Mouse (Mus musculus): ENCODE data around the gene Jph4. TPM values are rescaled to one million over a fixed set of nuclear protein-coding genes. Genes with fewer than 3 reads are reported as not detected.

Gene Jph4
- polyA plus RNA-seq, 1 experiment from 2014 or later = 0.18 TPM

DNA sequence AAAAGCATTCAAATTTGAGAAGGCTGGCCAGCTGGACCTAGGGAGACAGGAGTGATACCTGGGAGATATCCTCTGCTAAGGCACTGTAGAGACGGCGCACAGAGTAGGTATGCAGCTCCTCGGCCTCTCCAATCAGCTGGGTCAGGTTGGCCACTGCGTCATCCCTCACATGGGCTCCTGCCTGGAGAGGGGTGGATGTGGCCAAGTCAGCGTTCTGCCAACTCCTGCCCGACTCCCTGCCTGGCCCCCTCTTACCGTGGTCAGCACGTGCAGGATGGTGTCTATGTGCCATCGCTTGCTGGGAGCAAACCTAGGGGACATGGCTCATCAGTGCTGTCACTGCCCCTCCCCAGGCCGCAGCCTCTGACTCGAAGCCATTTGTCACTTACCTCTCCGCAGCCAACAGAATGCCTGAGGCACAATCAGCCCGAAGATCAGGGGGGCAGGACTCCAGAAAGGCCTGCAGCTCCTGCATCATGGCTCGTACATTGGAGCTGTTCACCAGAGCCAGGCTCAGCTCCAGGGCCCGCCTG is 14.4 kb downstream of the Jph4 start:
- Histone ChIP-seq H3K36me3 (ENCODE audit: control insufficient read depth, insufficient read depth, low read length) (peaks cover 34% of the 10 kb centered on the region), H3K9me3 (ENCODE audit: control insufficient read depth, low read length) (no peaks in the 10 kb centered on the region), H3K27me3 (ENCODE audit: control insufficient read depth, insufficient read depth, low read length) (no peaks in the 10 kb centered on the region; the same call in 1 of the 2 replicates), H3K4me2 (ENCODE audit: low read length) (no peak overlapping the region), H3K4me1 (ENCODE audit: control insufficient read depth in 2 of 2, insufficient read depth in 2 of 2, low read length in 2 of 2) (peaks cover 9 to 11% of the 10 kb centered on the region in 2 experiments), H3K9ac (ENCODE audit: low read length) (no peak overlapping the region), H3K27ac (replicated peaks in 1 of 2; ENCODE audit: control insufficient read depth in 1 of 2, insufficient read depth in 1 of 2, low read depth in 2 of 2, low read length in 2 of 2) (no peak overlapping the region), H3K4me3 (ENCODE audit: control insufficient read depth in 1 of 2, insufficient read depth in 1 of 2, low read depth in 1 of 2, low read length in 2 of 2) (no peak overlapping the region)
- ATAC-seq (ENCODE audit: insufficient number of reproducible peaks, insufficient read depth, low FRiP score, low read depth) = no peak
- WGBS = 80% methylated on average over 15 of the region's 15 CpGs

GRCm38 (mm10) chr14:55101592-55101991 is 15.1 kb downstream of the Jph4 start:
- Histone ChIP-seq H3K27ac (replicated peaks in 1 of 2; ENCODE audit: control insufficient read depth in 1 of 2, insufficient read depth in 1 of 2, low read depth in 2 of 2, low read length in 2 of 2) (no peak overlapping the region), H3K4me2 (ENCODE audit: low read length) (no peak overlapping the region), H3K27me3 (ENCODE audit: control insufficient read depth, insufficient read depth, low read length) (no peaks in the 10 kb centered on the region), H3K9ac (ENCODE audit: low read length) (no peak overlapping the region), H3K4me1 (ENCODE audit: control insufficient read depth in 2 of 2, insufficient read depth in 2 of 2, low read length in 2 of 2) (peaks cover 10 to 13% of the 10 kb centered on the region in 2 experiments), H3K36me3 (ENCODE audit: control insufficient read depth, insufficient read depth, low read length) (peaks cover 34% of the 10 kb centered on the region), H3K4me3 (ENCODE audit: control insufficient read depth in 1 of 2, insufficient read depth in 1 of 2, low read depth in 1 of 2, low read length in 2 of 2) (no peak overlapping the region), H3K9me3 (ENCODE audit: control insufficient read depth, low read length) (no peaks in the 10 kb centered on the region)
- 52% methylated on average over 4 of the region's 4 CpGs for WGBS
- no peak for ATAC-seq (ENCODE audit: insufficient number of reproducible peaks, insufficient read depth, low FRiP score, low read depth)

DNA sequence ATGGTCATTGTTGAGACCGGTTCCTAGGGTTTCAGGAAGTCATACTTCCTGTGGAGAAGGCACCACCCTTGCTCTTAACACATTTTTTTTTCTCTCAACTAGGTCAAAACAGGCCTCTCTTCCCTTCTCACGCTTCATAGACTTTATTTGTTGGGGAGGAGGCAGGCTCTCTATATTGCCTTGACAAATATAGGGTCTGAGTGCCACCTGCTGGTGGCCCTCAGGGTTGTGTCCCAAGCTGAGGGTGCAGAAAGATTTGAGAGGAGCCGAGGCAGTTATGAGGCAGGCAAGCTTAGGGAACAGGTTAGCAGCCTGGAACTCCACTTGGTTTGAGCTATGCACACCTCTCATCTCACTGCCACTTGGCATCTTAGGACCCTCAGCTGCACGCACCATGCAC is 18.7 kb downstream of the Jph4 start:
- no peak for ATAC-seq (ENCODE audit: insufficient number of reproducible peaks, insufficient read depth, low FRiP score, low read depth)
- H3K4me2 ChIP-seq (ENCODE audit: low read length) = no peak overlapping the region
- no peaks in the 10 kb centered on the region for H3K27me3 ChIP-seq (ENCODE audit: control insufficient read depth, insufficient read depth, low read length)
- peaks cover 11 to 18% of the 10 kb centered on the region in 2 experiments for H3K4me1 ChIP-seq (ENCODE audit: control insufficient read depth in 2 of 2, insufficient read depth in 2 of 2, low read length in 2 of 2)
- H3K27ac ChIP-seq (replicated peaks in 1 of 2; ENCODE audit: control insufficient read depth in 1 of 2, insufficient read depth in 1 of 2, low read depth in 2 of 2, low read length in 2 of 2) = peak overlapping the region in 1 of 2 experiments; percentile 67; a peak in 2 of 4 replicates
- H3K9me3 ChIP-seq (ENCODE audit: control insufficient read depth, low read length) = no peaks in the 10 kb centered on the region
- WGBS = 60% methylated on average over 4 of the region's 4 CpGs
- peaks cover 34% of the 10 kb centered on the region for H3K36me3 ChIP-seq (ENCODE audit: control insufficient read depth, insufficient read depth, low read length)
- H3K4me3 ChIP-seq (ENCODE audit: control insufficient read depth in 1 of 2, insufficient read depth in 1 of 2, low read depth in 1 of 2, low read length in 2 of 2) = no peak overlapping the region
- no peak overlapping the region for H3K9ac ChIP-seq (ENCODE audit: low read length)

- Histone ChIP-seq H3K27ac (replicated peaks in 1 of 2; ENCODE audit: control insufficient read depth in 1 of 2, insufficient read depth in 1 of 2, low read depth in 2 of 2, low read length in 2 of 2) (peak overlapping the region; percentile 67), H3K9me3 (ENCODE audit: control insufficient read depth, low read length) (no peaks in the 10 kb centered on the region), H3K4me3 (ENCODE audit: control insufficient read depth in 1 of 2, insufficient read depth in 1 of 2, low read depth in 1 of 2, low read length in 2 of 2) (no peak overlapping the region), H3K4me2 (ENCODE audit: low read length) (peak overlapping the region; percentile 4; the same call in 1 of the 2 replicates), H3K36me3 (ENCODE audit: control insufficient read depth, insufficient read depth, low read length) (peaks cover 33% of the 10 kb centered on the region), H3K4me1 (ENCODE audit: control insufficient read depth in 2 of 2, insufficient read depth in 2 of 2, low read length in 2 of 2) (peaks cover 11 to 18% of the 10 kb centered on the region in 2 experiments), H3K27me3 (ENCODE audit: control insufficient read depth, insufficient read depth, low read length) (no peaks in the 10 kb centered on the region), H3K9ac (ENCODE audit: low read length) (0 out of 2 replicates have a peak overlapping the region, but pooled peaks have one; percentile 8)
- WGBS = 54% methylated on average over 10 of the region's 10 CpGs
- ATAC-seq (ENCODE audit: insufficient number of reproducible peaks, insufficient read depth, low FRiP score, low read depth) = no peak
These were observed 19.1 kb downstream of the Jph4 start for GRCm38 (mm10) chr14:55097646-55098045.

DNA sequence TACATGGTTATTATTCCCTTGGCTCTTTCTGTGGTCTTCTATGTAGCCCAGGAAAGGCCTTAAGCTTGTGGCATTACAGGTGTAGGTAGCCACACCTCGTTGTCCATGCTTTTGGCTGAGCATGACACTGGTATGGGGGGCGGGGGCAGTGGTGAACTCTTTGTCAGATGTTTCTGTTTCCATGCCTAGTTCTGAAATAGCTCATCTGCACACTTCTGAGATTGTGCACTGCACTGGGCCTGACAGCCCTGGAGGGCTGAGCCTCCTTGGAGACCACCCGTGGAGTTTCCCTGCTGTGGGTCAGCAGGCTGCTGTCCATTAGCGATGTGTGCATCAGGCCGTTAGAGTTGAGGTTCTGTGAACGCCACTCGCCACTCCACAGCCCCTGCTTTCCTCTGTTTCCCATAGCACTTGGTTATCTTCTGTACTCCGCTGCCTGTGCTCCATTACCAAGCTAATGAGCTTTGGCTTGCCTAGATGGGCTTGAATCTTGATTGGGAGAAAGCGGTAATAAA is 20.1 kb downstream of the Jph4 start:
- H3K9ac ChIP-seq (ENCODE audit: low read length) = no peak overlapping the region
- 50% methylated on average over 9 of the region's 9 CpGs for WGBS
- H3K4me2 ChIP-seq (ENCODE audit: low read length) = no peak overlapping the region
- no peak overlapping the region for H3K4me3 ChIP-seq (ENCODE audit: control insufficient read depth in 1 of 2, insufficient read depth in 1 of 2, low read depth in 1 of 2, low read length in 2 of 2)
- no peak for ATAC-seq (ENCODE audit: insufficient number of reproducible peaks, insufficient read depth, low FRiP score, low read depth)
- peaks cover 11 to 18% of the 10 kb centered on the region in 2 experiments for H3K4me1 ChIP-seq (ENCODE audit: control insufficient read depth in 2 of 2, insufficient read depth in 2 of 2, low read length in 2 of 2)
- H3K9me3 ChIP-seq (ENCODE audit: control insufficient read depth, low read length) = no peaks in the 10 kb centered on the region
- no peaks in the 10 kb centered on the region for H3K27me3 ChIP-seq (ENCODE audit: control insufficient read depth, insufficient read depth, low read length)
- H3K36me3 ChIP-seq (ENCODE audit: control insufficient read depth, insufficient read depth, low read length) = peaks cover 29% of the 10 kb centered on the region
- H3K27ac ChIP-seq (replicated peaks in 1 of 2; ENCODE audit: control insufficient read depth in 1 of 2, insufficient read depth in 1 of 2, low read depth in 2 of 2, low read length in 2 of 2) = no peak overlapping the region

GRCm38 (mm10) chr14:55095671-55096070 is 21.1 kb downstream of the Jph4 start:
- peaks cover 16 to 25% of the 10 kb centered on the region in 2 experiments for H3K4me1 ChIP-seq (ENCODE audit: control insufficient read depth in 2 of 2, insufficient read depth in 2 of 2, low read length in 2 of 2)
- H3K4me3 ChIP-seq (ENCODE audit: control insufficient read depth in 1 of 2, insufficient read depth in 1 of 2, low read depth in 1 of 2, low read length in 2 of 2) = peak overlapping the region; percentile 61 to 86; a peak in 3 of 4 replicates
- WGBS = 66% methylated on average over 12 of the region's 12 CpGs
- H3K27me3 ChIP-seq (ENCODE audit: control insufficient read depth, insufficient read depth, low read length) = no peaks in the 10 kb centered on the region
- ATAC-seq (ENCODE audit: insufficient number of reproducible peaks, insufficient read depth, low FRiP score, low read depth) = no peak
- peak overlapping the region; percentile 70; the same call in 1 of the 2 replicates for H3K9ac ChIP-seq (ENCODE audit: low read length)
- H3K4me2 ChIP-seq (ENCODE audit: low read length) = peak overlapping the region; percentile 84
- H3K9me3 ChIP-seq (ENCODE audit: control insufficient read depth, low read length) = no peaks in the 10 kb centered on the region
- no peak overlapping the region for H3K27ac ChIP-seq (replicated peaks in 1 of 2; ENCODE audit: control insufficient read depth in 1 of 2, insufficient read depth in 1 of 2, low read depth in 2 of 2, low read length in 2 of 2)
- peaks cover 25% of the 10 kb centered on the region for H3K36me3 ChIP-seq (ENCODE audit: control insufficient read depth, insufficient read depth, low read length)

DNA sequence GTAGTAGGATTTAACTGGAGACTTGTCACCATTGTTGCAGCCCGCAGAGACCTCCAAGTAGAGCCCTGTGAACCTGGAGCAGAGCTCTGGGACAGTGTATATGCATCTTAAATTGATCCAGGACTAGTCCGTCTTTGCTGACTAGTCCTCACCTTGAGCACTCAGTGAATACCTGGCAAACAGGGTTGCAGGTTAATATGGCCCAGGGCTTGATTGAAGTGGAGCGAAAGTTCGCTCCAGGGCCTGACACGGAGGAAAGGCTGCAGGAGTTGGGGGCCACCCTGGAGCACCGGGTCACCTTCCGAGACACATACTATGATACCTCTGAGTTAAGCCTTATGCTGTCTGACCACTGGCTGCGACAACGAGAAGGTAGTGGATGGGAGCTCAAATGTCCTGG is 21.5 kb downstream of the Jph4 start:
- H3K36me3 ChIP-seq (ENCODE audit: control insufficient read depth, insufficient read depth, low read length) = peaks cover 22% of the 10 kb centered on the region
- H3K27me3 ChIP-seq (ENCODE audit: control insufficient read depth, insufficient read depth, low read length) = no peaks in the 10 kb centered on the region
- peaks cover 16 to 25% of the 10 kb centered on the region in 2 experiments for H3K4me1 ChIP-seq (ENCODE audit: control insufficient read depth in 2 of 2, insufficient read depth in 2 of 2, low read length in 2 of 2)
- peak overlapping the region; percentile 61 to 86 for H3K4me3 ChIP-seq (ENCODE audit: control insufficient read depth in 1 of 2, insufficient read depth in 1 of 2, low read depth in 1 of 2, low read length in 2 of 2)
- no peak for ATAC-seq (ENCODE audit: insufficient number of reproducible peaks, insufficient read depth, low FRiP score, low read depth)
- H3K9me3 ChIP-seq (ENCODE audit: control insufficient read depth, low read length) = no peaks in the 10 kb centered on the region
- WGBS = 53% methylated on average over 9 of the region's 9 CpGs
- peak overlapping the region in 1 of 2 experiments; percentile 55; a peak in 3 of 4 replicates for H3K27ac ChIP-seq (replicated peaks in 1 of 2; ENCODE audit: control insufficient read depth in 1 of 2, insufficient read depth in 1 of 2, low read depth in 2 of 2, low read length in 2 of 2)
- peak overlapping the region; percentile 70 for H3K9ac ChIP-seq (ENCODE audit: low read length)
- H3K4me2 ChIP-seq (ENCODE audit: low read length) = peak overlapping the region; percentile 84
